In the genomic region with DNA sequence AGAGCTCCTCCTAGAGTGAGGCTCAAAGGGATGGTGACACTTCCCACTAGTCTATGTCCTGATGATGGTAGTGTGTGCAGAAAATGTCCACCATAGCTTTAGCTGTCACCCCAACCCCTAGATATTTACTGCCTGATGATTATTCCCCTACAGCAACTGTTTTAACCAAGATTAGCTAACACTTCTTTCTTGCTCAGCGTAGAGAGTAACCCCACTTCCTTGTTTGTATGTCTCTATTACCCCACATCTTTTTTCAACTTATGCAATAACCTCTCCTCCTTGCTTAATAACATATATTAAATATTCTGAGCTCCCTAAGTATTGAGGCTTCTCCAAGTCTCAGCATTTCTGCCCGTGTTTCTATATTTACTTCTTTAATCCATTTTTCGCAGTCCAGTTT, we compare ENCODE assay signal across 25 mouse cellular contexts.
"Had no signal": no experiment of that assay in that cellular context is flagged by ENCODE, and none has a peak within 500 bp of the region (broad histone marks: within the 10 kb centered on the region; RNA-seq: fewer than 3 reads in every experiment).

No protein-coding gene starts in this region.

- H3K27me3 ChIP-seq: heart, embryonic 12.5 days; hindbrain, embryonic 12.5 days; intestine, embryonic 15.5 days; limb, embryonic 13.5 days; limb, embryonic 15.5 days; liver, embryonic 13.5 days had no signal

- H3K27ac ChIP-seq: heart, embryonic 10.5 days; hindbrain, embryonic 10.5 days; hindbrain, embryonic 12.5 days; hindbrain, embryonic 14.5 days; intestine, embryonic 15.5 days; limb, embryonic 13.5 days; limb, embryonic 15.5 days; liver, embryonic 13.5 days had no signal

- DNase-seq: gastrocnemius, postnatal 14 days; gastrocnemius, postnatal 36 days; heart, adult 18-20 months; heart, postnatal 10 days; heart, postnatal 4 days; kidney, adult 18-20 months; kidney, adult 8-10 months; kidney, postnatal 10 days; kidney, postnatal 36 days; layer of hippocampus, adult 9-11 months; layer of hippocampus, postnatal 36 days; left cerebral cortex, postnatal 4 days; liver, embryonic 13.5 days had no signal

- H3K4me3 ChIP-seq: heart, embryonic 10.5 days; heart, embryonic 12.5 days; hindbrain, embryonic 10.5 days; hindbrain, embryonic 12.5 days; intestine, embryonic 15.5 days; limb, embryonic 13.5 days; limb, embryonic 15.5 days; liver, embryonic 13.5 days had no signal

- H3K4me1 ChIP-seq: heart, embryonic 10.5 days; heart, embryonic 12.5 days; hindbrain, embryonic 10.5 days; hindbrain, embryonic 12.5 days; intestine, embryonic 15.5 days; limb, embryonic 13.5 days; limb, embryonic 15.5 days; liver, embryonic 13.5 days had no signal

- ATAC-seq: hindbrain, embryonic 16.5 days; inflammation-experienced regulatory T-cells, adult 6 months; intestine, embryonic 15.5 days; intestine, postnatal 0 days had no signal

- H3K4me2 ChIP-seq: heart, embryonic 12.5 days; hindbrain, embryonic 12.5 days; hindbrain, embryonic 14.5 days; intestine, embryonic 15.5 days; limb, embryonic 13.5 days; limb, embryonic 15.5 days; liver, embryonic 11.5 days; liver, embryonic 13.5 days had no signal

- H3K36me3 ChIP-seq: heart, embryonic 10.5 days; heart, embryonic 12.5 days; hindbrain, embryonic 10.5 days; hindbrain, embryonic 12.5 days; intestine, embryonic 15.5 days; limb, embryonic 13.5 days; limb, embryonic 15.5 days; liver, embryonic 13.5 days had no signal

- H3K9me3 ChIP-seq: heart, embryonic 10.5 days; heart, embryonic 12.5 days; hindbrain, embryonic 10.5 days; hindbrain, embryonic 12.5 days; intestine, embryonic 15.5 days; limb, embryonic 13.5 days; limb, embryonic 15.5 days had no signal

- H3K9ac ChIP-seq: heart, embryonic 12.5 days; hindbrain, embryonic 12.5 days; hindbrain, embryonic 14.5 days; intestine, embryonic 15.5 days; limb, embryonic 13.5 days; limb, embryonic 15.5 days; liver, embryonic 13.5 days had no signal
